Mouse (Mus musculus) hindbrain, postnatal 0 days (tissue): Measurements from ENCODE around the gene Pdgfd. TPM values are rescaled to one million over a fixed set of nuclear protein-coding genes. Genes with fewer than 3 reads are reported as not detected.

Experiments used
- ATAC-seq: fragments of 200-750 bp; cut with Nextera tagmentation; 2 replicates; pipeline ENCODE4 v1.8.0; 2017; ENCODE audit warnings: mild to moderate bottlenecking, moderate TSS enrichment, moderate library complexity
- DNase-seq: peaks from one replicate; pipeline ENCODE4 v3.0.0-alpha.2; 2015; ENCODE audit warnings: low spot score
- H3K27ac ChIP-seq: fragments of 300-500 bp; sonication (generic); 2 replicates; pipeline ENCODE4 v1.5.1; 2014; ENCODE audit warnings: mild to moderate bottlenecking
- H3K27me3 ChIP-seq: fragments of 300-500 bp; sonication (generic); 2 replicates; pipeline ENCODE4 v1.6.1; 2014; ENCODE audit warnings: low read length, mixed read lengths; ENCODE audit not compliant: insufficient read depth
- H3K36me3 ChIP-seq: fragments of 300-500 bp; sonication (generic); 2 replicates; pipeline ENCODE4 v1.6.1; 2014; ENCODE audit warnings: low read length, mixed read lengths; ENCODE audit not compliant: insufficient read depth
- H3K4me1 ChIP-seq: fragments of 300-500 bp; sonication (generic); 2 replicates; pipeline ENCODE4 v1.6.1; 2014; ENCODE audit warnings: antibody characterized with exemption, low read length, mixed read lengths; ENCODE audit not compliant: insufficient read depth
- H3K4me2 ChIP-seq: fragments of 300-500 bp; sonication (generic); 2 replicates; pipeline ENCODE4 v1.6.1; 2014; ENCODE audit warnings: low read depth, mild to moderate bottlenecking, low read length, moderate library complexity, mixed read lengths
- H3K4me3 ChIP-seq: fragments of 300-500 bp; sonication (generic); 2 replicates; pipeline ENCODE4 v1.5.1; 2014; ENCODE audit warnings: low read length
- H3K9ac ChIP-seq: fragments of 300-500 bp; sonication (generic); replicated peaks from 2 replicates; pipeline ENCODE4 v1.6.1; 2014; ENCODE audit warnings: mild to moderate bottlenecking, low read length, moderate library complexity, mixed read lengths
- H3K9me3 ChIP-seq: fragments of 300-500 bp; sonication (generic); 2 replicates; pipeline ENCODE4 v1.6.1; 2016; ENCODE audit warnings: low read length, mixed read lengths
- CTCF ChIP-seq: IDR thresholded peaks from 2 replicates; pipeline ENCODE4 v1.5.1; 2016; ENCODE audit warnings: antibody characterized with exemption, control low read depth, low read depth
- WGBS: fragments of 180-500 bp; shearing (Covaris S2); extraction: QIAGEN DNeasy Blood & Tissue Kit; methylation state at CpG from one replicate; pipeline ENCODE4 v1.1.7; 2014; 5-methylcytosine and 5-hydroxymethylcytosine counted together
- polyA plus RNA-seq: library from polyadenylated mRNA; unstranded; fragments of >200 nt; fragmentation: Nextera tagmentation; extraction: Ambion mirVana; gene quantifications from 2 replicates; pipeline ENCODE4 v1.2.1, GENCODE M21; 2015
- total RNA-seq: library from RNA; depleted of rRNA; stranded (reverse); fragments of >200 nt; gene quantifications from 2 replicates; pipeline ENCODE4 v1.2.3, GENCODE M21; 2014

Pdgfd gene
- total and polyA plus RNA-seq, 2 experiments from 2014 or later = 4.1 to 5.4 TPM

DNA sequence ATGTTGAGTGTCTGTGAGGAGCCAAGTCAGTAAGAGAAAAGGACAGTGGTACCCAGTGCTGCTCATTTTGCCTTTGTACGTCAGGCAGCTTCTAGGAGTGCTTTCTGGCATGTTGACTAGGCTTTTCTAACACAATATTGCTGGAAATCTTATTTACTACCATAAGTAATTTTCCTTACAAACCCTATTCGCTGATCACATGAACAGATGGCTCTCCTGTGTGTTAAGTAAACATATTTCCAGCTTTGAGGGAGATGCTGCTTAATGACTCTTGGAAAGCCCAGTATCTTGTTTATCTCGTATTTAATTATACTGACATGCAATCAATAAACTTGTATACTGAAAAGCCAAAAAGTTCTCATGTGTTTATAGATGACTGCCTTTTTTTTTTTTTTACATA, 133.7 kb downstream of the Pdgfd start:
- H3K9me3 ChIP-seq = no peaks in the 10 kb centered on the region
- H3K4me3 ChIP-seq = no peak overlapping the region
- no peak overlapping the region for H3K27ac ChIP-seq
- 72% methylated on average over 3 of the region's 3 CpGs for WGBS
- ATAC-seq (no peak), DNase-seq (no peak)
- H3K4me1 ChIP-seq = no peaks in the 10 kb centered on the region
- no peak for TF ChIP-seq CTCF
- H3K36me3 ChIP-seq = no peaks in the 10 kb centered on the region
- no peaks in the 10 kb centered on the region for H3K27me3 ChIP-seq
- H3K4me2 ChIP-seq = no peak overlapping the region
- H3K9ac ChIP-seq = no peak overlapping the region

- no peak overlapping the region for H3K9ac ChIP-seq
- no peaks in the 10 kb centered on the region for H3K9me3 ChIP-seq
- no peak overlapping the region for H3K4me3 ChIP-seq
- no peak for TF ChIP-seq CTCF
- H3K27me3 ChIP-seq = no peaks in the 10 kb centered on the region
- H3K36me3 ChIP-seq = no peaks in the 10 kb centered on the region
- H3K4me1 ChIP-seq = no peaks in the 10 kb centered on the region
- no peak for ATAC-seq
- H3K27ac ChIP-seq = no peak overlapping the region
- 85% methylated on average over 3 of the region's 3 CpGs for WGBS
- DNase-seq = no peak
- H3K4me2 ChIP-seq = no peak overlapping the region
Observed at GRCm38 (mm10) chr9:6304590-6304989, 136.2 kb downstream of the Pdgfd start.

- Histone ChIP-seq H3K27ac (no peak overlapping the region), H3K9ac (no peak overlapping the region), H3K4me3 (no peak overlapping the region), H3K9me3 (no peaks in the 10 kb centered on the region), H3K4me1 (no peaks in the 10 kb centered on the region), H3K36me3 (no peaks in the 10 kb centered on the region), H3K4me2 (no peak overlapping the region), H3K27me3 (no peaks in the 10 kb centered on the region)
- WGBS = 93% methylated on average over 3 of the region's 3 CpGs
- TF ChIP-seq CTCF = no peak
- ATAC-seq = no peak
- DNase-seq = no peak
Observed at GRCm38 (mm10) chr9:6305847-6306246, 137.5 kb downstream of the Pdgfd start.

GRCm38 (mm10) chr9:6317114-6317513, 148.7 kb downstream of the Pdgfd start:
- Histone ChIP-seq H3K27me3 (no peaks in the 10 kb centered on the region), H3K9me3 (no peaks in the 10 kb centered on the region), H3K4me3 (no peak overlapping the region), H3K4me2 (no peak overlapping the region), H3K4me1 (no peaks in the 10 kb centered on the region), H3K27ac (no peak overlapping the region), H3K9ac (no peak overlapping the region), H3K36me3 (no peaks in the 10 kb centered on the region)
- DNase-seq (no peak), ATAC-seq (no peak)
- 90% methylated on average over 1 of the region's 1 CpGs for WGBS
- no peak for TF ChIP-seq CTCF

GRCm38 (mm10) chr9:6325408-6325807, 157.0 kb downstream of the Pdgfd start:
- H3K9me3 ChIP-seq = no peaks in the 10 kb centered on the region
- 73% methylated on average over 2 of the region's 2 CpGs for WGBS
- no peak overlapping the region for H3K27ac ChIP-seq
- no peaks in the 10 kb centered on the region for H3K36me3 ChIP-seq
- H3K4me2 ChIP-seq = no peak overlapping the region
- no peak overlapping the region for H3K9ac ChIP-seq
- DNase-seq (no peak), ATAC-seq (no peak)
- no peaks in the 10 kb centered on the region for H3K27me3 ChIP-seq
- no peak overlapping the region for H3K4me3 ChIP-seq
- H3K4me1 ChIP-seq = no peaks in the 10 kb centered on the region
- no peak for TF ChIP-seq CTCF

- no peak for TF ChIP-seq CTCF
- Histone ChIP-seq H3K36me3 (no peaks in the 10 kb centered on the region), H3K9ac (no peak overlapping the region), H3K4me3 (no peak overlapping the region), H3K27me3 (no peaks in the 10 kb centered on the region), H3K9me3 (no peaks in the 10 kb centered on the region), H3K27ac (no peak overlapping the region), H3K4me1 (no peaks in the 10 kb centered on the region), H3K4me2 (no peak overlapping the region)
- WGBS = 66% methylated on average over 1 of the region's 1 CpGs
- no peak for DNase-seq
- ATAC-seq = no peak
Observed at GRCm38 (mm10) chr9:6333499-6333898, 165.1 kb downstream of the Pdgfd start.

DNA sequence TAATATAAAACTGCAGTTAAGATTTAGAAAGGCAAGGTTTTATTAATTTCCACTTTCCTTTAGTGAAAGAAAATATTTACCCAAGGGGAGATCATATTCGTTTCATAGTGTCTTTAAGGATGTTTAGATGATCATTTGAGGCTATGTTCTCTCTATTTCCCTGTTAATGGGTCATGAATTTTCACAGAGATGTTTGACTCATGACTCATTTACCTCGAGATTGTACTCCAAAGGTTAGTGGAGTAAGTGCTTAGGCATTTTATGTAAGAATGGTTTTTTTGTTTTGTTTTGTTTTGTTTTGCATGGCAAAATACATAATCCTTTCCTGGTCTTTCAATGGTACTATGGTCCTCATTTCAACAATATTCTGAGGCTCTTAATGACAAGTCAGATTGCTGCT, 167.9 kb downstream of the Pdgfd start:
- no peak for ATAC-seq
- Histone ChIP-seq H3K27ac (no peak overlapping the region), H3K9ac (no peak overlapping the region), H3K9me3 (no peaks in the 10 kb centered on the region), H3K4me1 (no peaks in the 10 kb centered on the region), H3K27me3 (no peaks in the 10 kb centered on the region), H3K4me2 (no peak overlapping the region), H3K4me3 (no peak overlapping the region), H3K36me3 (no peaks in the 10 kb centered on the region)
- no peak for TF ChIP-seq CTCF
- no peak for DNase-seq
- 42% methylated on average over 2 of the region's 2 CpGs for WGBS

- no peaks in the 10 kb centered on the region for H3K9me3 ChIP-seq
- no peak for TF ChIP-seq CTCF
- WGBS = 91% methylated on average over 2 of the region's 2 CpGs
- no peaks in the 10 kb centered on the region for H3K4me1 ChIP-seq
- no peaks in the 10 kb centered on the region for H3K36me3 ChIP-seq
- no peak overlapping the region for H3K27ac ChIP-seq
- no peak for DNase-seq
- H3K4me3 ChIP-seq = no peak overlapping the region
- no peak for ATAC-seq
- no peak overlapping the region for H3K4me2 ChIP-seq
- H3K9ac ChIP-seq = no peak overlapping the region
- no peaks in the 10 kb centered on the region for H3K27me3 ChIP-seq
Observed at GRCm38 (mm10) chr9:6337891-6338290, 169.5 kb downstream of the Pdgfd start.
